Mouse (Mus musculus): ENCODE results near the gene Wnt16. TPM values are rescaled to one million over a fixed set of nuclear protein-coding genes. Genes with fewer than 3 reads are reported as not detected.

Gene Wnt16
- total RNA-seq (2023), result not detected

DNA sequence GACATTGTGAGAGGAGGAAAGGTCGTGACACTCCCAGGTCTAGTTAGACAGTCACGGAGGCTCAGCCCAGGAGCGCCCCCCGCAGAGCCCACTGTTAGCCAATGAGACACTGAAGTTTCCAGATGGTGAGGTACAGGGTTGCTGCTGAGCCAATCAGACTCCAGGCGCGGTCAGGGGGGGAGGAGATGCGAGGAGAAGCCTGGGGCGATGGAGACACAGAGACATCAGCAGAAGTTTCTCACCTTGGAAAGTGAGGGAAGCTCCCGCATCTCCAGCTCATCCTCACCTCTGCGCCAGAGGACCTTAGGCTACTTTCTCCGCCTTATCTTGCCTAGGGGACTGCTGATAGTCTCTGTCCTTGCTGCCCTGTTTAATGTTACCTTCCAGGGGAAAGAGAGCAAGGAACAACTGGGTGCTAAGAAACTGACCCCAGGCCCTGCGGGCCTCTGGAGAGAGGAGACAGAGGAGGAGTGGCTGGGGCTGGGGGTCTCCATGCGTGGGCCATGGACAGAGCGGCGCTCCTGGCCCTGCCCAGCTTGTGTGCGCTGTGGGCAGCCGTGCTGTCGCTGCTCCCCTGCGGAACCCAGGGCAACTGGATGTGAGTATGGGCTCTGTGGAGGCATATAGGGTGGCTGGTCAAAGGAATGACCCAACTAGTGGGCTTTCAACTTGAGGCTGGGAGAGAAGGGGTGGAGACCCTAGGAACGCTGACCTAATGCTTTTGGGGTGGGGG, at the start of gene Wnt16:
Wnt16 (plus strand) TSS at position 224 of the 733 bp plus-strand sequence.

Other genes starting within 250 kb of the Wnt16 start
- gene Fam3c, start 68.0 kb downstream of the Wnt16 start, total RNA-seq (2023), result 10 to 100 TPM; 13.3 to 16.7 TPM